Mouse (Mus musculus): ENCODE data around the gene Vav2. TPM values are rescaled to one million over a fixed set of nuclear protein-coding genes. Genes with fewer than 3 reads are reported as not detected.
A peak's percentile ranks its signal among the peaks of the same experiment; 100 is the strongest.

Vav2 gene
- total RNA-seq (2021): 10 to 100 TPM; 10.2 to 13.1 TPM
- long read RNA-seq, experiment 1, partial matches to known transcripts: 2 of 8 reads
- long read RNA-seq, experiment 1, other reads (novel, unspliced or antisense): 6 of 8 reads
- long read RNA-seq, experiment 2, partial matches to known transcripts: 2 of 9 reads
- long read RNA-seq, experiment 2, other reads (novel, unspliced or antisense): 7 of 9 reads

- peak; percentile 92 to 96 for DNase-seq
Measured at GRCm38 (mm10) chr2:27426855-27427457, at the start of gene Vav2. Gene Vav2, minus strand, starts transcription at chr2:27427033.

- DNase-seq: peak; percentile 88 to 96
Measured at GRCm38 (mm10) chr2:27475495-27476302, 48.9 kb upstream of the Vav2 start.

DNA sequence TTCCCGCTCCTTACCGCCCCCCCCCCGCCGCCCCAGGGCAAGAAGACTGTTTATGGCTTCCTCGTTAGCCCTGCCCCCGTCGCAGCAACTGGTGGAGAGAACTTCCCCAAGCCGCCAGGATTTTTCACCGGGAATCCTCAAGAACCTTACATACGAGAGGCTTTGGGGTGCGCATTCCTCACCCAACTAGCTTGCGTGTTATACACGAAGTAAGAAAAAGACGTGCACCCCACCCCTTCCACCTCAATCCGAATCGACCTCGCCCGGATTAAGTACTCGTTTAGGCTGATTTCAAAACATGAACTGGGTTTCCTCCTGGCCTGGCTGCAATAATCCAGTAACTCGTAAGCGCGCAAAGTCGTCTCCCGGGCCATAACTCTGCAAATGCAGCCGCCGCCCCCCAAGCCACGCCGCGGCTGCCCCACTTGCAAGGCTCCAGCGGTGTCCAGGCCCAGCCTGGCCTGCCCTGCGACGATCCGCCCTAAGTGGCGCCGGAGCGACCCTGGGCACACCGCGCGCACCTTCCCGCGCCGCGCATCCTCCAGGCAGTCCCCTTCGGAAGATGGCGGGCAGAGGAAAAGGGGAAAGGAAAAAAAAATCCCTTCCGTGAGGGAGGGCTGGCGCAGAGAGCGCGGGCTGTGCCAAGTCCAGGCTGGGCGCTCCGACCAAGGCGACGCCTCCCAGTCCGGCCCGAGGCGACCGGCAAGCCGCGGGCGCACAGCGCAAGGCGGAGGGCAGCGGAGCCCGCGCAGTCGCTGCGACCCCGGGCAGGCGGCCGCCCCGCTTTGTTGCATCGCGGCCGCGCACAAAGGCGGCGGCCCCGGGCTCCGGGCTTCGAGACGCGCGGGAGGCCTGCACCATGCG lies 48.0 kb upstream of the Vav2 start:
- DNase-seq: peak; percentile 50 to 60

GRCm38 (mm10) chr2:27473911-27474310 lies 47.1 kb upstream of the Vav2 start:
- DNase-seq: no peak

GRCm38 (mm10) chr2:27473061-27473765 lies 46.4 kb upstream of the Vav2 start:
- no peak for DNase-seq

- DNase-seq: no peak
Measured at GRCm38 (mm10) chr2:27471170-27471584, 44.3 kb upstream of the Vav2 start.

GRCm38 (mm10) chr2:27470535-27470934 lies 43.7 kb upstream of the Vav2 start:
- DNase-seq: no peak

DNA sequence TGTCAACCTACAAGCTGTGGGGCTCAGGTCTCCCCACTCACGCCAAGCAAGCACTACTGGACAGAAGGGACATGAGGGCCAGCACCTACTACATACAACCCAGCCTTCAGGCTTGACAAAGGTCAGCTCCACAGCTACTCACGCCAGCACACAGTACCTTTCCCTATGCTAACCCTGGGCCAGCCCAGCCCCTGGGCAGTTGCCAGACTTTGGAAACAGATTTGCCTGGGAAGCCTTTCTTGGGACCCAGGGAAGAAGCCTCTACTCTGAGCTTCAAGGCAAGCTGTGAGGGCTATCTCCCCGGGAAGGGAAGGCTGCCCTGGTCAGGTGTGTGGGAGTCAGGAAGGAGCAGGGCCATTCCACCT lies 43.1 kb upstream of the Vav2 start:
- DNase-seq: no peak

DNA sequence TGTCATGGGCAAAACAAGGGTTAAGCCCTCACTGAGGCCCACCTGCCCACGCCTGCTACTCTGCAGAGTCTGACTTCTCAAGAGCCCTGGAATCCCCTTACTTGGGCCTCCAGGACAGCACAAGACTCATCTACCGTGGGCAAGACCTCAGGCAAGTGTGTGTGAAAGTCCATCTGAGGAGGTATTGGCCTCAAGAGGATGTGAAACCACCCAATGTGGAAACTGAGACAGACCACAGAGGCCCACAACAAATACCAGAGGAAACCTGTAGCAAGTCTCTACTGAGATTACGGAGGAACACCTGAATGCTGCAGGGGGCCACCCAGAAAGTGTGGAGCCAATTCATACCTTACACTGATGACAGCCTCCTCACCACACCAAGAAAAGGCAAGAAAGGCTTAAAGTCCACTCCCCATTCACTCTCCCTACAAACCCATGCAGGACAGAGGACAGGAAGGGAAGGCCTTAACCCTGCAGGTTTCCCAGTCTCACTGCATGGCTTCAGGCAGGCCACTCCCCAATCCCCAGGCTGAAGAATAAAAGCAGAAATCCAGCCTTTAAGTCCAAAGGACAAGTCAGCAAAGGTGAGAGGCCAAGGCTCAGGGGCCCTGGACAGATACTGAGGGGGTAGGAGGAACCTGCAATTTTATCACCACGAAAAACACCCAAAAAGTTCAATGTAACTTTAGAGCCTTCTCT lies 42.6 kb upstream of the Vav2 start:
- no peak for DNase-seq

DNA sequence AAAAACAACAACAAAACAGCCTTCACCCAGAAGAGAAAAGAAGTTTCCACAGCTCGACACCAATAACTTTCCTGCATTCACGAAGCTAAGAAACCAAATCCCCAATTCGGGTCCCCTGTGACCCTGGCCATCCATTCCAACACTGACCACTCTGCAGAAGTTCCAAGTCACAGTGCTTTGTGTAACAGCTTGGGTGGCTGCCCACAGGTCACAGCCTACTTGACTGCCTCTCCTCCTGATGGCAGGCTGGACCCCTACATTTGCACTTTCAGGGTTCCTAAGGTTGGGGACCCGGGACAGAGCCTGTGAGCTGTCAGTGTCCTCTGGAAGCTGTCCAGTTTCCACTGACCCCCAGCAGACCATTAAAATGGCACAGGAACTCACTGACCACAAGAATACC lies 36.1 kb upstream of the Vav2 start:
- DNase-seq: no peak

- DNase-seq: no peak
Measured at GRCm38 (mm10) chr2:27461881-27462660, 35.2 kb upstream of the Vav2 start.

DNA sequence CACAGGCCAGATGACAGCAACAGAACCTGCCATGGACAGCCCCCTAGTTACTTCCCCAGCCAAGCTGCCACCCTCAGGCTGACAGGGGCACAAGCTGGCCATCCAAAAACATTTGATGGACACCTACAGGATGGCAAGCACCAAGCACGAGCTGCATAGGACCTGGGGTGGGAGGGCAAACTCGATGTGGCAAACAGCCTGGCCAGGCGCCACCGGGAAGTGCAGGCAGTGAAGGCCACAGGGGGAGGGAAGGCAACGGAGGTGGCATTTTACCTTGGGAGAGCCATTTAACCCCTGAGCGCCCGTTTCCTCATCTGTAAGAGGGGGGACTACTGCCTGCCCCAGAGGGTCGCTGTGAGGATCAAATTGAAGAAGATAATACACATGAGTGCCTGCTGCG lies 33.8 kb upstream of the Vav2 start:
- no peak for DNase-seq

DNA sequence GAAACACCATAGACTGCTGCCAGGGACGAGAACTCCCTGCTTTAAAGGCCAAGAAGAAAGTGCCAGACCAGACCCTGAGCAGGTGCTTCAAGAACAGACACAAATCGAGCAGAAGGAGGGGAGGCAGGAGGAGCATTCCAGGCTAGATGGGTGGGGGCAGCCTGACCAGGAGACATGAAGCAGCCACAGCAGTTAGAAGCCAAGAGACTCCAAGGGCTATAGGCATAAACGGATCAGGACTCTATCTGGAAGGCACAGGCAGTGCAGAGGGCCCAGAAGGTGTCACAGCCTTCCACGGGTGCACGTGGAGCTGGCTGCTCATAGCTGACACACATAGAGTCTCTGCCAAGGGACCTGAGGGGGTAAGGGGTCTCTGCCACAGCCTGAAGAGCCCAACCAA lies 33.3 kb upstream of the Vav2 start:
- DNase-seq: no peak

GRCm38 (mm10) chr2:27459735-27460134 lies 32.9 kb upstream of the Vav2 start:
- DNase-seq: no peak

DNA sequence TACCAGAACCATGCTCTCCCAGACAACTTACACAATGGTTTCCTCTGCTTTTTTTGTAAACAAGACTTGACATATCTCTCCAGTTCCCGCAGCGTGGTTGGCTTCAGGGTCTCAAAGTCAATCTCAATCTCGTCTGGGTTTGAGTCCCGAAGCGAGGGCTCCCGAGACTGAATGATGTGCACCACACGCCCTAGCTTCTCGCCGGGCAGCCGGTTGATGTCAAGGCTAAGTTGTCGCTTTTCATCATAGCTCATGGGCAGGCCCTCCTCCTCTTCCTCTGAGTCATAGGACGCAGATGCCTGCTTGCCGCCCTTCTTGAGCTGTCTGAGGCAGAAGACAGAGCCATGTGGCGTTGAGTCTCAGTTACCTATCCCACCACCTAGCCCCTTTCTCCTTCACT lies 23.4 kb upstream of the Vav2 start:
- DNase-seq: no peak

DNA sequence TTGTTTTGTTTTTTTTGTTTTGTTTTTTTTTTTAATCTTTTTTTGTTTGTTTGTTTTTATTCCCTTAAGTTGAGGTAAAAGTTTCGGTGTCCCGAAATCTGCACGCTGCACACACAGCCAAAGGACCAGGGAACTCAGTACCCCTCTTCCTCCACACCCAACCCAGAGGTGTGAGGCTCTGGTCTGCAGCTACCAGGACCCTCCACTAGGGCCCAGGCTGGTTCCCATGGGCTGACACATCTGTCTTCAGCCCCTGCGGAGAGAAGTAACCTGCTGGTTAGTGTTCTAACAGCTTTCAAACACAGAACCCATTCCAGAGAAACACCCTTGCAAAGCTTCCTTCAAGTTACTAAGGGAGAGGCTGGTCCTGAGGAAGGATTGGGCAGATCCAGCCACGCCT lies 20.9 kb upstream of the Vav2 start:
- no peak for DNase-seq

DNA sequence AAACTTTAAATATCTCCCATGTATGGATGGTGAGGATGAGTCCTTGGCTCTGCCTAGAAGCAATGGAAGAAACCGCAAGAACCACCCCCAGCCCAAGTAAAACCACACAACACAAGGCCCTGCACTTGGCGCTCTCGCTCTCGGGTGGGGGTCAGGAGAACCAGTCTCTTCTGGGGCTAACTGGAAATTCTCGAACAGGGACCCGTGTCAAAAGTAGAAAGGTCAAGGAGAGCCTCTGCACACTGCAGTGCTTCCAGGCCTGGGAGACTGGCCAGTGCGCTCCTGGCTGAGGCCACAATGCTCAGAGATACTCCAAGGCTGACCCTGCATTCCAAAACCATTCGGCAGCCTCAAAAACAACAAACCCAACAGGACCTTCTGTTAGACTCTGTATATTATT lies 20.0 kb upstream of the Vav2 start:
- DNase-seq: no peak

- DNase-seq: no peak
Measured at GRCm38 (mm10) chr2:27445910-27446309, 19.1 kb upstream of the Vav2 start.

- DNase-seq: no peak
Measured at GRCm38 (mm10) chr2:27443450-27443708, 16.5 kb upstream of the Vav2 start.

DNA sequence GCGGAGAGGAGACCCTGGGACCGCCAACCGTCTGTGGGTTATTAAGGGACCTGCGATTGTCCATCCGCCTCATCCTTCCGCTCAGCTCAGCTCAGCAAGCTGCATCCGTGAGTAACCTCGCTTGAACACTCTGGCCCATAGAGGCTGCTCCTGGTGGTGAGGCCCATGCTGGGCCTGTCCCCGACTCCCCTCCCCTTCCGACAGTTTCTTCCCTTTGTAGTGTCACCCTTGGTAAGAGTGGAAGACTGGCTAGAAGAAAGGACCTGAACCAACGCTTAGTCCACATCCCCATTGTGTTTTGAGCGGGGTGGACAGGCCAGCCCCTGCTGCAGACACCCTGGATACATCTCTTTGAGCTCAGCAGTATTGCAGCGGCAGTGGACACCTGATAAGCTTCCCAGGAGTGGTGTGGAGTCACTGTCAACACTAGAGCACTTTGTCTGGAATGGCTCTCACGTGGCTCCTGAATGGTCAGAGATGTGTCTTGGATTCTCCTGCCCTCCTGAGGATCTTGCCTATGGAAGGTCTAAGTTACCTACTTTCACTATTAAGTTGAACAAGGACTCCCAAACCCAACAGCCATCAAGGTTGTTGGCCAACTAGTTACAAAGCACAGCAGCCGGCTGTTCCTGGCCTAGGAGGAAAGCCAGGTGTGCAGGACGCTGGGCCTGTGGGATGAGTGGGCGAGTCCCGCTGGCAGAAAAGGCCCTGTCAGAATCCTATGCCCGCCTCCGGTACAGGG lies 16.0 kb upstream of the Vav2 start:
- no peak for DNase-seq

All from heart, adult 18-20 months (tissue).